Mouse (Mus musculus) limb, embryonic 12.5 days (tissue): ENCODE measurements around the gene Tmem131l. TPM values are rescaled to one million over a fixed set of nuclear protein-coding genes. Genes with fewer than 3 reads are reported as not detected.
A peak's percentile ranks its signal among the peaks of the same experiment; 100 is the strongest.

ENCODE experiments used
- ATAC-seq: fragments of 200-750 bp; cut with Nextera tagmentation; 2 replicates; pipeline ENCODE4 v1.8.0; 2017; ENCODE audit warnings: low read depth, moderate TSS enrichment; ENCODE audit not compliant: insufficient number of reproducible peaks, insufficient read depth, low FRiP score, low TSS enrichment
- H3K27ac ChIP-seq: fragments of 300-500 bp; sonication (generic); 2 replicates; pipeline ENCODE4 v1.5.1; 2016; ENCODE audit warnings: mild to moderate bottlenecking, moderate library complexity
- H3K27me3 ChIP-seq: fragments of 300-500 bp; sonication (generic); 2 replicates; pipeline ENCODE4 v1.6.1; 2016; ENCODE audit warnings: mild to moderate bottlenecking, moderate library complexity
- H3K36me3 ChIP-seq: fragments of 300-500 bp; sonication (generic); 2 replicates; pipeline ENCODE4 v1.6.1; 2016; ENCODE audit warnings: mild to moderate bottlenecking, moderate library complexity
- H3K4me1 ChIP-seq: fragments of 300-500 bp; sonication (generic); replicated peaks from 2 replicates; pipeline ENCODE4 v1.6.1; 2016
- H3K4me2 ChIP-seq: fragments of 300-500 bp; sonication (generic); 2 replicates; pipeline ENCODE4 v1.6.1; 2016; ENCODE audit warnings: mild to moderate bottlenecking, moderate library complexity
- H3K4me3 ChIP-seq: fragments of 300-500 bp; sonication (generic); replicated peaks from 2 replicates; pipeline ENCODE4 v1.5.1; 2016; ENCODE audit warnings: mild to moderate bottlenecking
- H3K9ac ChIP-seq: fragments of 300-500 bp; sonication (generic); replicated peaks from 2 replicates; pipeline ENCODE4 v1.6.1; 2016; ENCODE audit warnings: mild to moderate bottlenecking, moderate library complexity
- H3K9me3 ChIP-seq: fragments of 300-500 bp; sonication (generic); 2 replicates; pipeline ENCODE4 v1.6.1; 2016; ENCODE audit warnings: mild to moderate bottlenecking, moderate library complexity
- WGBS: fragments of 180-500 bp; shearing (Covaris S2); methylation state at CpG from one replicate; pipeline ENCODE4 v1.1.7; 2016; 5-methylcytosine and 5-hydroxymethylcytosine counted together
- polyA plus RNA-seq: library from polyadenylated mRNA; unstranded; fragments of >200 nt; fragmentation: Nextera tagmentation; extraction: Ambion mirVana; gene quantifications from 2 replicates; pipeline ENCODE4 v1.2.1, GENCODE M21; 2016

Gene Tmem131l
- polyA plus RNA-seq, 1 experiment from 2014 or later = 72.0 TPM

- Histone ChIP-seq H3K36me3 (peaks cover 56% of the 10 kb centered on the region), H3K4me3 (no peak overlapping the region), H3K4me1 (peaks cover 17% of the 10 kb centered on the region), H3K27ac (no peak overlapping the region), H3K9me3 (no peaks in the 10 kb centered on the region), H3K4me2 (no peak overlapping the region), H3K9ac (no peak overlapping the region), H3K27me3 (no peaks in the 10 kb centered on the region)
- ATAC-seq = no peak
- WGBS = 88% methylated on average over 5 of the region's 5 CpGs
These were observed 7.6 kb downstream of the Tmem131l start for GRCm38 (mm10) chr3:84032419-84032818.

GRCm38 (mm10) chr3:84031216-84031615 is 8.8 kb downstream of the Tmem131l start:
- no peaks in the 10 kb centered on the region for H3K27me3 ChIP-seq

GRCm38 (mm10) chr3:84028968-84029367 is 11.0 kb downstream of the Tmem131l start:
- no peak overlapping the region for H3K4me3 ChIP-seq
- H3K9me3 ChIP-seq = no peaks in the 10 kb centered on the region
- no peaks in the 10 kb centered on the region for H3K27me3 ChIP-seq
- H3K9ac ChIP-seq = no peak overlapping the region
- ATAC-seq = no peak
- peaks cover 71% of the 10 kb centered on the region for H3K36me3 ChIP-seq
- 70% methylated on average over 4 of the region's 4 CpGs for WGBS
- no peak overlapping the region for H3K27ac ChIP-seq
- peaks cover 30% of the 10 kb centered on the region for H3K4me1 ChIP-seq
- no peak overlapping the region for H3K4me2 ChIP-seq

More at GRCm38 (mm10) chr3:84031216-84031615, 8.8 kb downstream of the Tmem131l start:
- no peak overlapping the region for H3K27ac ChIP-seq
- no peak overlapping the region for H3K9ac ChIP-seq
- H3K4me2 ChIP-seq = no peak overlapping the region
- 91% methylated on average over 3 of the region's 3 CpGs for WGBS
- no peaks in the 10 kb centered on the region for H3K9me3 ChIP-seq
- ATAC-seq = no peak
- peaks cover 18% of the 10 kb centered on the region for H3K4me1 ChIP-seq
- no peak overlapping the region for H3K4me3 ChIP-seq
- peaks cover 61% of the 10 kb centered on the region for H3K36me3 ChIP-seq

- no peak for ATAC-seq
These were observed 12.2 kb downstream of the Tmem131l start for GRCm38 (mm10) chr3:84027691-84028159.

GRCm38 (mm10) chr3:84024512-84025072 is 15.4 kb downstream of the Tmem131l start:
- Histone ChIP-seq H3K4me1 (peaks cover 64% of the 10 kb centered on the region), H3K27ac (0 out of 2 replicates have a peak overlapping the region, but pooled peaks have one; percentile 1), H3K9me3 (no peaks in the 10 kb centered on the region), H3K36me3 (peaks cover 40% of the 10 kb centered on the region), H3K4me2 (no peak overlapping the region), H3K27me3 (no peaks in the 10 kb centered on the region), H3K9ac (no peak overlapping the region), H3K4me3 (no peak overlapping the region)
- no peak for ATAC-seq
- 52% methylated on average over 12 of the region's 12 CpGs for WGBS

More at GRCm38 (mm10) chr3:84027691-84028159, 12.2 kb downstream of the Tmem131l start:
- Histone ChIP-seq H3K9me3 (no peaks in the 10 kb centered on the region), H3K4me1 (peaks cover 36% of the 10 kb centered on the region), H3K9ac (no peak overlapping the region), H3K36me3 (peaks cover 65% of the 10 kb centered on the region), H3K4me3 (no peak overlapping the region), H3K4me2 (no peak overlapping the region), H3K27ac (no peak overlapping the region), H3K27me3 (no peaks in the 10 kb centered on the region)
- WGBS = 82% methylated on average over 8 of the region's 8 CpGs

- WGBS = 79% methylated on average over 5 of the region's 5 CpGs
- Histone ChIP-seq H3K27ac (no peak overlapping the region), H3K4me3 (no peak overlapping the region), H3K4me1 (peaks cover 64% of the 10 kb centered on the region), H3K36me3 (peaks cover 32% of the 10 kb centered on the region), H3K9ac (no peak overlapping the region), H3K9me3 (no peaks in the 10 kb centered on the region), H3K4me2 (no peak overlapping the region), H3K27me3 (no peaks in the 10 kb centered on the region)
- no peak for ATAC-seq
These were observed 17.3 kb downstream of the Tmem131l start for GRCm38 (mm10) chr3:84022723-84023122.

- Histone ChIP-seq H3K9ac (no peak overlapping the region), H3K27ac (no peak overlapping the region; the same call in 1 of the 2 replicates), H3K27me3 (no peaks in the 10 kb centered on the region), H3K4me2 (no peak overlapping the region), H3K36me3 (peaks cover 31% of the 10 kb centered on the region; the same call in 1 of the 2 replicates), H3K9me3 (no peaks in the 10 kb centered on the region), H3K4me3 (no peak overlapping the region), H3K4me1 (peaks cover 62% of the 10 kb centered on the region)
- 80% methylated on average over 6 of the region's 6 CpGs for WGBS
- ATAC-seq = no peak
These were observed 17.8 kb downstream of the Tmem131l start for GRCm38 (mm10) chr3:84022201-84022584.

GRCm38 (mm10) chr3:84021217-84022200 is 18.5 kb downstream of the Tmem131l start:
- 60% methylated on average over 8 of the region's 8 CpGs for WGBS
- Histone ChIP-seq H3K4me1 (peaks cover 62% of the 10 kb centered on the region), H3K36me3 (peaks cover 28% of the 10 kb centered on the region; the same call in 1 of the 2 replicates), H3K9ac (no peak overlapping the region), H3K27ac (no peak overlapping the region; the same call in 1 of the 2 replicates), H3K27me3 (no peaks in the 10 kb centered on the region), H3K4me3 (no peak overlapping the region), H3K4me2 (no peak overlapping the region), H3K9me3 (no peaks in the 10 kb centered on the region)
- no peak for ATAC-seq

GRCm38 (mm10) chr3:84020528-84020927 is 19.4 kb downstream of the Tmem131l start:
- peaks cover 54% of the 10 kb centered on the region for H3K4me1 ChIP-seq
- WGBS = 21% methylated on average over 3 of the region's 3 CpGs
- peaks cover 31% of the 10 kb centered on the region; the same call in 1 of the 2 replicates for H3K36me3 ChIP-seq
- H3K9me3 ChIP-seq = no peaks in the 10 kb centered on the region
- H3K4me2 ChIP-seq = no peak overlapping the region
- no peak for ATAC-seq
- no peak overlapping the region for H3K9ac ChIP-seq
- H3K27me3 ChIP-seq = no peaks in the 10 kb centered on the region
- H3K27ac ChIP-seq = no peak overlapping the region
- H3K4me3 ChIP-seq = no peak overlapping the region

GRCm38 (mm10) chr3:84015484-84016016 is 24.4 kb downstream of the Tmem131l start:
- H3K27ac ChIP-seq = no peak overlapping the region
- peaks cover 45% of the 10 kb centered on the region for H3K36me3 ChIP-seq
- WGBS = 75% methylated on average over 4 of the region's 4 CpGs
- no peak for ATAC-seq
- H3K4me1 ChIP-seq = peaks cover 20% of the 10 kb centered on the region
- no peak overlapping the region for H3K9ac ChIP-seq
- no peak overlapping the region for H3K4me2 ChIP-seq
- H3K9me3 ChIP-seq = peaks cover 10% of the 10 kb centered on the region; the same call in 1 of the 2 replicates
- H3K4me3 ChIP-seq = no peak overlapping the region
- H3K27me3 ChIP-seq = no peaks in the 10 kb centered on the region
